Mouse (Mus musculus): ENCODE measurements around the gene Tcl1b3.
"Not testable (repeated sequence)": the region's sequence is repeated elsewhere in the genome, so short reads cannot be mapped to it uniquely, and the experiment has no call there.

The Tcl1b3 gene

DNA sequence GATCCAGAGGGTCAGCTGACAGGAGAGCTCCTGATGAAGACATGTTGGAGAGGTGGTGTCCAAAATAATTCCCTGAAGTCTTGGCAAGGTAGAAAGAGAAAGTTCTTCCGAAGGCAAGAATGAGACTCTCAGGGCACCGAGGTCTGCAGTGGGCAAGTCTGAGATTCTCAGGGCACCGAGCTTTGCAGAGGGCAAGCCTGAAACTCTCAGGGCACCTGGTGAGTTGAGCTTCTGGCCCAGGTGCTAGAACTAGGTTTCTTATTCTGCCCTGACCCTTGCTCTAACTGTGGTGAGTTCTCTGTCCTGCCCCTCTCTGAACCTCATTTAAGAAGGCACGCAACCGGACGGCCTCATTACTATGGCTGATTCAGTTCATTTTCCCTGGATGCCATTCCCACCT, at the start of gene Tcl1b3:
Gene Tcl1b3 (plus strand): TSS at position 301 of the 400 bp plus-strand sequence.
- not testable (repeated sequence) for DNase-seq

DNA sequence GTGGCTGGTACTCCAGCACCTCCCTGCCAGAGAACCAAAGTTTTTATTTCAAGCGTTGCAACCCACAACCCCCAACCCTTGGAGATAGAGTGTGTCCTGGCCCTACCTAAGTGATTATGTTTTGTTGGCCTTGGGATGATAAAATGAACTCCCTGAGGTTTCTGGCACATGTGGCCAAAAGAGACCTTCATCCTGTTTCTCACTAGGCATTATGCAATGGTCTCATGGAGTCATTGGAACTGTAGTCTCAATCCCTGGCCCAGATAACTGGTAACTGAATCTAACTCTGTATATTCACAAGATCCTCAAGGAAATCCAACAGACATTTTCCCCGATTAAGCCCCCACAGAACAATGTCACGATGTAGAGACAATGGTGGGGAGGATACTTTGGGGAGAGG, 47.7 kb upstream of the Tcl1b3 start:
- no peak for DNase-seq

DNA sequence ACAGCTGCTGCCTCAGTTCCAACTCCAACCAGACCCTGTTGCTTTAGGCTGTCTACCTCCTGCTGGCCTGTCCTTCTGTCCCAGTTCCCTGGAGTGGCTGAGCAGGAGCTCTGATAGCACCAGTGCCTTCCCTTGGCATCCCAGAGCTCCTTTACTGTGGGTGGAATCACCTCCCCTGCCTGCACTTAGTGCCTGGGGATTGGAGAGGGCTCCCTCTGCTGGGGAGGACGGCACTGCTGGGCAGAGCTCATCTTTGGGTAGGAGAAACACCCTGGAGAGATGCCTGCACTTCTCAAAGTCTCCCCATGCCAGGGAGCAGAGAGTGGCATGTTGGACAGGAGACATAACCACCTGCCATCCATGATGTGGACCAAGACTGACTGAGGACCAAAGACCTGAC, 45.9 kb upstream of the Tcl1b3 start:
- DNase-seq = not testable (repeated sequence)

DNA sequence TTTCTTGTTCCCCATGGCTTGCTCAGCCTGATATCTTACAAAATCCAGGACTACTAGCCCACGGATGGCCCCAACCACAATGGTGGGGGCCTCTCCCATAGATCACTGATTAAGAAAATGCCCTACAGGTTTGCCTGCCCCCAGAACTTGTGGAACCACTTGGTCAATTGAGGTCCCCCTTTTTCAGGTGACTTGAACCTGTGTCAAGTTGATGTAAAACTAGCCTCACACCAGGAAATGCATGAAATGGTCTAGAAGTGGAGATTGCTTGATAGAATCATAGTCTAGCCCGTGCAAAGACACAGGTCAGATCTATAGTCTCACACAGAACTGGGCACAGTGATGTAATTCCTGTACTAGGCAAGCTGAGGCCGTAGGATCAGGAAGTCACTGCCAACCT, 45.1 kb upstream of the Tcl1b3 start, which contains the start of gene Tcl1b2:
Gene Tcl1b2 (plus strand): TSS at position 301 of the 400 bp plus-strand sequence.
- no peak for DNase-seq

DNA sequence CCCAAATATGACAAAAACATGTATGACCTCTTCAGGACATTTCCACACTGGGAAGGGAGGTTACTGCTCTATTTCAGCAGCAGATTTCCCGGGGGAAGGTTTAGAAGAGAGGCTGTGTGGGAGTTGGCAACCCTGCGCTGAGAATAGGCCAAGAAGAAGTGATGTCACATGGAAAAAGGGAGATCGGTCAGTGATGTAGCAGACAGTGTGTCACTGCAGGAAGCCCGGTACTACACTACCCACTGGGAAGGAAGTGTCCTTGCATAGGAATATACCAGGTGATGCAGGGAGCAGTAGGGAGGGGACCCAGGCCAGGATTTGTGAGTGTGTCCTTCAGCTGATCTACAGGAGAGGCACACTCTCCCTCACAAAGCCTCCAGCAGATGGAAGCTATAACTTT, 35.6 kb upstream of the Tcl1b3 start:
- DNase-seq = not testable (repeated sequence)

DNA sequence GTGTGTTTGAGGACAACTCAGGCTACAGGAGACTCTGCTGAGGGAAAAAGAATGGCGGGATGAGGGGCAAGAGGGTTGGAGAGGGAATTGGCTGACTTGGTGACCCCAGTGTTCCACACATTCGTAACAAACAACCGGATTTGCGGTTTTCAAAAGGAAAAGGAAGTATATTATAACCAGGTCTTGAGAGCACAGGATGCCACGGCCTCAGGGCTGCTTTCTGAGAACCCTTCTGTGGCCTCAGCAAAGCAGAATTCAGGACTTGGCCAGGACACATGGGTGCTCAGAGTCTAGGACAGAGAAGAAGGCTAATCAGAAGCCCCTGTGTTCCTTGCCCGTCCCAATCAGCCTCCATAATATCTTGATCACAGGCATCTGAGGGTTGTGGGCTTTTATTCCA, 32.0 kb upstream of the Tcl1b3 start:
- no peak for DNase-seq

DNA sequence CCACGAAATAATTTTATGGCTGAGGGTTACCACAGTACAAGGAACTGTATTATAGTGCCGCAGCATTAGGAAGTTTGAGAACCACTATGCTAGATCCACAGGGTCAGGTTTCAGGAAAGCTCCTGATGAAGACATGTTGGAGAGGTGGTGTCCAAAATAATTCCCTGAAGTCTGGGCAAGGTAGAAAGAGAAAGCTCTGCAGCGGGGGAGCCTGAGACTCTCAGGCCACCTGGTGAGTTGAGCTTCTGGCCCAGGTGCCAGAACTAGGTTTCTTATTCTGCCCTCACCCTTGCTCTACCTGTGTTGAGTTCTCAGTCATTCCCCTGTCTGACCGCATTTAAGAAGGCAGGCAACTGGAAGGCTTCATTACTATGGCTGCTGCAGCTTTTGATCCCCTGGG, 31.5 kb upstream of the Tcl1b3 start, which contains the start of gene Tcl1b1:
Gene Tcl1b1 (plus strand): TSS at position 301 of the 400 bp plus-strand sequence.
- DNase-seq = no peak

DNA sequence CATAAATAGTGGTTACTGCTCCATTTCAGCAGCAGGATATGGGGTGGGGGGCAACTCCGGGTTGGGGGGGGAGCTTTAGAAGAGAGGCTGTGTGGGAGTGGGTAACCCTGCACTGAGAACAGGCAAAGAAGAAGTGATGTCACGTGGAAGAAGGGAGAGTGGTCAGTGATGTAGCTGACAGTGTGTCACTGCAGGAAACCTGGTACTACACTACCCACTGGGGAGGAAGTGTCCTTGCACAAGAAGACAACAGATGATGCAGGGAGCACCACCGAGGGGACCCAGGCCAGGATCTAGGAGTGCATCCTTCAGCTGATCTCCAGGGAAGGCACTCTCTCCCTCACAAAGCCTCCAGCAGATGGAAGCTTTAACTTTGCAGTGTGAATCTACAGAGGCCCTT, 24.1 kb upstream of the Tcl1b3 start:
- DNase-seq = no peak

DNA sequence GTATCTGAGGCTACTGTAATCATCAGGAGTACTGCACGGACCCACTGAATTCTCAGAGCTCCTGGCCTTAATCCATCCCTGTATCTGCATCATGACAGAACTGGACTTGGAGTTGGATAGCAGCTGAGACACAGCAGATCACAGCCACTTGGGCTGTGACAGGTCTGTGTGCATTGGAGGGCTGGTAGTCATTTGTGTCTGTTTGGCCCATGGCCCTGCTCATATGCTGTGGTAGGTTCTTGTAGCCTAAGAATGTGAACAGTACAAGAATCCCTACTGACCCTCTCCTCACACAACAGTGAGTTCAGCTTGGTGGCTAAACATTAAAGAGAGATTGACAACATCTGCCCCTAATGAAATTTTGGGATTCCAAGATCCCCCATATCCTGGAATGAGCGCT, 17.5 kb upstream of the Tcl1b3 start:
- no peak for DNase-seq

DNA sequence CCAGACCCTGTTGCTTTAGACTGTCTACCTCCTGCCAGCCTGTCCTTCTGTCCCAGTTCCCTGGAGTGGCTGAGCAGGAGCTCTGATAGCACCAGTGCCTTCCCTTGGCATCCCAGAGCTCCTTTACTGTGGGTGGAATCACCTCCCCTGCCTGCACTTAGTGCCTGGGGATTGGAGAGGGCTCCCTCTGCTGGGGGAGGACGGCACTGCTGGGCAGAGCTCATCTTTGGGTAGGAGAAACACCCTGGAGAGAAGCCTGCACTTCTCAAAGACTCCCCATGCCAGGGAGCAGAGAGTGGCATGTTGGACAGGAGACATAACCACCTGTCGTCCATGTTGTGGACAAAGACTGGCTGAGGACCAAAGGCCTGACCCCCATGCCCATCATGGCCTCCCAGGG, 16.5 kb upstream of the Tcl1b3 start:
- peak; percentile 70 for DNase-seq

DNA sequence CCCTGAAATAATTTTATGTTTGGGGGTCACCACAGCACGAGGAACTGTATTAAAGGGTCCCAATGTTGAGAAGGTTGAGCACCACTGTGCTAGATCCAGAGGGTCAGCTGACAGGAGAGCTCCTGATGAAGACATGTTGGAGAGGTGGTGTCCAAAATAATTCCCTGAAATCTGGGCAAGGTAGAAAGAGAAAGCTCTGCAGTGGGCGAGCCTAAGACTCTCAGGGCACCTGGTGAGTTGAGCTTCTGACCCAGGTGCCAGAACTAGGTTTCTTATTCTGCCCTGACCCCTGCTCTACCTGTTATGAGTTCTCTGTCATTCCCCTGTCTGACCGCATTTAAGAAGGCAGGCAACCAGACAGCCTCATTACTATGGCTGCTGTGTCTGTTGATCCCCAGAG, 14.8 kb upstream of the Tcl1b3 start, which contains the start of gene Tcl1b5:
Gene Tcl1b5 (plus strand): TSS at position 301 of the 400 bp plus-strand sequence.
- not testable (repeated sequence) for DNase-seq

DNA sequence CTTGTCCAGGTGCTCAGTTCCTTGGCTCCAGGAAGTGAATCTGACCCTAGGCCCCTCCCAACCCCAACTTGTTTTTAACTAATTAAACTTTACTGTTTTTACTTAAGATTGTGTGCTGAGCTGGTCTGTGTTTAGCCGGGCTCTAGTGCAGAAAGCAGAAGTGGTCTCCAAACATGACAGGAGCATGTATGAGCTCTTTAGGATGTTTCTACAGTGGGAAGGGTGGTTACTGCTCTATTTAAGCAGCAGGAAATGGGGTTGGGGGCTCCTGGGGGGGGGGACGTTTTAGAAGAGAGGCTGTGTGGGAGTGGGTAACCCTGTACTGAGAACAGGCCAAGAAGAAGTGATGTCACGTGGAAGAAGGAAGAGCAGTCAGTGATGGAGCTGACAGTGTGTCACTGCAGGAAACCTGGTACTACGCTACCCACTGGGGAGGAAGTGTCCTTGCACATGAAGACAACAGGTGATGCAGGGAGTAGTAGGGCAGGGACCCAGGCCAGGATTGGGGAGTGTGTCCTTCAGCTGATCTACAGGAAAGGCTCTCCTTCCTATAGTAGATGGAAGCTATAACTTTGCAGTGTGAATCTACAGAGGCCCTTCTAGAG, 9.7 kb upstream of the Tcl1b3 start:
- not testable (repeated sequence) for DNase-seq

DNA sequence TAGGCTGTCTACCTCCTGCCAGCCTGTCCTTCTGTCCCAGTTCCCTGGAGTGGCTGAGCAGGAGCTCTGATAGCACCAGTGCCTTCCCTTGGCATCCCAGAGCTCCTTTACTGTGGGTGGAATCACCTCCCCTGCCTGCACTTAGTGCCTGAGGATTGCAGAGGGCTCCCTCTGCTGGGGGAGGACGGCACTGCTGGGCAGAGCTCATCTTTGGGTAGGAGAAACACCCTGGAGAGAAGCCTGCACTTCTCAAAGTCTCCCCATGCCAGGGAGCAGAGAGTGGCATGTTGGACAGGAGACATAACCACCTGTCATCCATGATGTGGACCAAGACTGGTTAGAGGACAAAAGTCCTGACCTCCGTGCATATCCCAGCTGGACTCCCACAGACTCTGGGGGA, 1.9 kb upstream of the Tcl1b3 start:
- DNase-seq = peak; percentile 20

DNA sequence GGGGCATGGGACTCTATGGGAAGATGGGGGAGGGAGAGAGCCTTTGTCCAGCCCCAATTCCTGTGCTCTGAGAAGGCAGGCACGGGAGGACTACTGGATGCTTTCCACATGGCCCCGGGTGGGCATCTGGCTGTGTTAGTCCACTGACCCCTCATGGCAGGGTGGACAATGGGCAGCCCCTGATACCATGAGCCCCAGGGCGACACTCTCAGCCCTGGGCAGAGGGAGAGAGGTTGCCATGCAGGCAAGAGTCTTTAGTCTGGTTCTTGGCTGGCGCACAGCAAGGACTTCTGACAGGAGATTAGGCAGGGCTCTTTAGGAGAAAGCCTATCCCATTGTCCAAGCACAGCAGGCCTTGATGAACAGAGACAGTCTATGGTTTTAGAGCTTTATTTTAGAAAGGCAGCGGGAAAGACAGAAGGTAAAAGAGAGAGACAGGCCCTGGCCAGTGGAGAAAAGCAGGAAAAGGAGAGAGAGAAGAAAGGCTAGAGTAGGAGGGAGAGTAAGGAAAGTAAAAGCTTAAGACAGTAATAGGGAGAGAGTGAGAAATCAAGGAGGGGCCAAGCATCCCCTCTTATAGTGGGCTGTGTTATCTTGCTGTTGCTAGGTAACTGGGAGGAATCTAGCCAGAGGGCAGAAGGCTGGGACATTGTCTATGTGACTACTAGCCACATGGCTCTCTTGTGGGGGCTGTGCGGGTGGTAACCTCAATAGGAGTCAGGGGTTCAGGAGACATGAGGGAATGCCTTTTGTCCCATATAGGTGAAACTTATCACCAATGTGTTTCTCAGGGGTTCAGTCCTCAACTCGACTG, 9.0 kb downstream of the Tcl1b3 start:
- DNase-seq = not testable (repeated sequence)

DNA sequence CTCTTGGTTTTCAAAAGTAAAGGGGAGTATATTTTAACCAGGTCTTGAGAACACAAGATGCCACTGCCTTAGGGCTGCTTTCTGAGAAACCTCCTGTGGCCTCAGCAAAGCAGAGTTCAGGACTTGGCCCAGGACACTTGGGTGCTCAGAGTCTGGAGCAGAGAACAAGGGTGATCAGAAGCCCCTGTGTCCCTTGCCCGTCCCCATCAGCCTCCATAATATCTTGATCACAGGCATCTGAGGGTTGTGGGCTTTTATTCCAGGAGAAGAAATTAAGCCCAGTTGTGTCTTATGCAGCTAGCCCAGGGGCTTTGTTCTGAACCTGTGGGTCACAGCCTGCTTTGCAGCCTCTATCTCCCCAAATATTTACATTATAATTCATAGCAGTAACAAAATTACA, 10.8 kb downstream of the Tcl1b3 start, which contains the start of gene Tcl1b4:
Gene Tcl1b4 (plus strand): TSS at position 301 of the 400 bp plus-strand sequence.
- DNase-seq = not testable (repeated sequence)

DNA sequence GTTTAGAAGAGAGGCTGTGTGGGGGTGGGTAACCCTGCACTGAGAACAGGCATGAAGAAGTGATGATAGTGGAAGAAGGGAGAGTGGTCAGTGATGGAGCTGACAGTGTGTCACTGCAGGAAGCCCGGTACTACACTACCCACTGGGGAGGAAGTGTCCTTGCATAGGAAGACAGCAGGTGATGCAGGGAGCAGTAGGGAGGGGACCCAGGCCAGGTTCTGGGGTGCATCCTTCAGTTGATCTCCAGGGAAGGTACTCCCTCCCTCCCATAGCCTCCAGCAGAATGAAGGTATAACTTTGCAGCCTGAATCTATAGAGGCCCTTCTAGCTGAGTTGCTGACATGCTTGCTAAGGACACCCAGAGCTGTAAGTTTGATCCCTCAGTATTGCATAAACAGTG, 16.2 kb downstream of the Tcl1b3 start:
- no peak for DNase-seq

DNA sequence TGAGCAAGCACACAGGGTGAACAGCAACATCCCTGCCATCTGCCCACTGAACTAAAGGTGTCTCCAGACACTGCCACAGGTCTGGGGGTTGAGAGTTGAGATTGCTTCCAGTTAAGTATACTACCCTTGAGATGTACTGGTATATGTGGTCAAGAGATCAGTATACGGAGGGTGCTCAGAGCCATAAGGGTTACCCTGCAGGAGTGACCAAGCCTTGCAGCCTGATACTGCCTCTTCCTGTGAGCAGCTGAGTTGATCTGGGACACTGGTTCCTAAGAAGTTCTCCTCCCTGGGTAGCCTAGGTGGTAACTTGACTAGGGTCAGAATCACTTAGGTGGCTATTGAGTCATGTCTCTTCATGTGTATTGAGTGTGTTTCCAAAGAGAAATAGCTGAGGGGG, 17.6 kb downstream of the Tcl1b3 start:
- no peak for DNase-seq

DNA sequence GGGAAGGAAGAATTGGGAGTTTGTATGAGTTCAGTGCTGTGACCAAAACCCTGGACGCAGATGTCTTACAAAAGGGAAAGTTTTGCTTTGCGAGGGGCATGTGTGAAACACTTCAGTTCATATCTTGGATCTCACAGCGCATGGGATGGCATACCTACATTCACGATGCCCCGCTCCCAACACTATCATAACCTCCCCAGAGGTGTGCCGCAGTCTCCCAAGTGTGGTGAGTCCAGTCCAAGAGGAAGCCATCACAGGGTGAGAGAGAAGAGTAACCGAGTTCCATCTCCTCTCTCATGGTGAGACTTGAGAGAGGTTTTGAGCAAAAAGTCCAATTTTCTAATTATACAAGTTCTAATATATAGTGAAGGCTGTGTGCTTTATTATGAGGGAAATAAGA, 18.4 kb downstream of the Tcl1b3 start:
- DNase-seq = no peak

DNA sequence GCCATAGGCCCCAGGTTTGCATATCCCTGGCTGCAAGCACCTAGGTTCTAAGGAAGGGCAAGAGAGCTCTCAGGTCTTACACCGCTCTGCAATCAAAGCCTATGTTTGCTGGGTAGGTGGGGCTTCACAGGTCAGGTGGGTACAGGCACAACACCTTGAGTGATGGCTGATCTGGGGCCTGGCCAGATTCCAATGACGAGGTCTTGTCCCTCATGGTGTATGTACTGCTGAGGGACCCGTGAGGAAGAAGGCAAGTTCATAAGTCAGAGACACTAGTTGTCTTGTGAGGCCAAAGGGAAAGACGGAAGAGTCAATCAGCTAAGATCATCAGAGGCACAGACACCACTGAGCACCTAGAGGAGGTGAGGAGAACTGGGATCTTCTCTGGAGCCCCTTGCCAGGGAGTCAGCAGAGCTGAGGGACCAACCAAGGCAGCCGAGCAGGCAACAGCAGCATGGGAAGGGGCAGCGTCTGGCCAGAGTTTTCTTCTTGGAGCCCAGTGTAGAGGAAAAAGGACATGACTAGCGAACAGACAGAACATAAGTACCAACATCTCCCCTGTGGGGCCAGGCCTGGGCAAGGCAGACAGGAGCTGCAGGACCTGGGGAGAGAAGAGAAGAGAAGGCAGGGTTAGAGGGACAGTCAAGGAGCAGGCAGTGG, 26.4 kb downstream of the Tcl1b3 start:
- no peak for DNase-seq

DNA sequence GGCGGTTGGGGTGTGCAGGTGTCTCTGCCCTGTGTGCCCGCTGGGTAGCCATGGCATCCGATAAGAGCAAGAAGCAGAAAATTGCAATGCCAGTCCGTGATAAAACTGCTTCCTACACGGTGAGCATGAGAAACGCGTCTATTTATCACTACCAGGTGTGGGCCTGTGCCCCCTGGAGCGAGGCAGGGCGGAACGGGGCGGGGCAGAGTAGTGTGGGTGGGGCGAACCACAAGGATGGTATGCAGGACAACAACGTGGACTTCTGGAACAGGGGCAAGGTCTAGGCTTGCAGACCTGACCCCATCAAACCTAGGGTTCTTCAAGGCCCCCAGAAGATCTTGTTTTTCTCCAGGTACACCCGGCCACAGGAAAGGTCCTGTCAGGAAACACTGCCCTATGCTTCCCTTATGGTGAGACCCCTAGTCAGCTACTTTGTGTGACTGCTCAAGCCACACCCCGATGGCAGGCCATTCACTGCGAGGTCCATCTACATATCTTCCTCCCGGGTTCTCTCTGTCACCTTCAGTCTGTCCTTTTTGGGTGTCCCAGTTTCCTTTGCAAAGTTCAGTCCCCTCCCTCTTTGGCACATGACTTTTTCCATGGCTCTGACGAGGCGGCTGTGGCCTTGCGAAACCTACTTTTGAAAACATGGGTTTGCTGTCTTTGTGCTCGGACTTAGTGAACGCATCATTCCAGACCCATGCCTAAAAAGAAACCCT, 31.9 kb downstream of the Tcl1b3 start, which contains the start of gene Tcl1:
Gene Tcl1 (minus strand): TSS at position 193 of the 719 bp plus-strand sequence.
- DNase-seq = no peak

DNA sequence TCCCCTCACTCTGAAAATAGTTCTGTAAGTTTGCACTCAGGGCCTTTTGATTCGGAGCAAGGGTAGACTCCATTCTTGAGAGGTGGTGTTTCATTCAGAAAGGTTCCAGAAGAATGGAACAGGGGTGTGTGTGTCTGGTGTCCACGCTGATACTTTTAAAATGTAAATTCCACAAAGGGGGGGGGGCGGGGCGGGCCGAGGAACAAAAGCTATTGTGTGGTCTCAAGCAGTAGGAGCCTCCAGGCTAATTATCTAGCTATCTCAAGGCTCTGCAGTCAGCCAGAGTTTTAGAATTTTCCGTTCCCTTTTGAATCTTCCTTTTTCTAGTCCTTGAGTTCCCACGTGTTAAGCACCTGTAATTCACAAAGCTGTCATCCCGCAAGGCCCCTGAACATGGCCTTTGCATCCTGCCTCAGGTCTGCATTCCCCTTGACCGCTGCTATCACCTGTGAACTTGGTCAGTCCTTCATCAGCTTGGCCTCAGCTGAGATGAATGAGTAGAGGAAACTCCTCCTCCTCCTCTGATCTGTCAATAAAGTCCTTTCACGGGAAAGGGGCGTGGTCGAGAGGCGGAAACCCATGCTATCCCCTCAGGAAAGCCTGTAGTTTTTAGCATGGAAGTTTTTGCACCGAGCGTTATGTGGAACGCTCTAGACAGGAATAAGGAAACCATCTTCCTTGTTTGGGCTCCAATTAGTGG, 33.9 kb downstream of the Tcl1b3 start:
- DNase-seq = no peak

DNA sequence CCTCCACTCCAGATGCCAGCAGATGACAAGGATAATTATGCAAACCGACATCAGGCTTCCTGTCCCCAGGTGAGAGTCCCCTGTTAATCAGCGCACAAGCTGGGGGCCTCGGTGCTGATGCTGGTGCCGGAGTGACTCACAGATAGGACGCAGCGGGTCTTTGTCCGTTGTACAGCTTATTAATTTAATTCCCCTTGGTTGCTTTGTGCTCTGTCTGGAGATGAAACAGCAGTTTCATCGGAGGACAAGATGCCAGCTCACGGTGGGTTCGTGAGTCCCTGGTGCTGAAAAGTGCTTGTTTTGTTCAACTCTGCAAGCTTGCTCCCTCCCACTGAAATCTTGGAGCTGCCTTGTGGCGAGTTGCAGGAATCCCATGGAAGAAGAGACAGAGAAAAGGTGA, 43.5 kb downstream of the Tcl1b3 start:
- no peak for DNase-seq
